Mouse (Mus musculus) ES-E14 (cell line): ENCODE measurements around the gene Map2k6.

Experiments
- CHD2 ChIP-seq: IDR thresholded peaks from 2 replicates; pipeline ENCODE4 v1.6.1; 2014; ENCODE audit warnings: mild to moderate bottlenecking, low read depth, low read length, inconsistent platforms
- HCFC1 ChIP-seq: IDR thresholded peaks from 2 replicates; pipeline ENCODE4 v1.6.1; 2012; ENCODE audit warnings: low read length, inconsistent platforms, borderline replicate concordance; ENCODE audit not compliant: insufficient read depth
- MAFK ChIP-seq: IDR thresholded peaks from 2 replicates; pipeline ENCODE4 v1.6.1; 2014; ENCODE audit warnings: mild to moderate bottlenecking, low read depth, low read length, inconsistent platforms; ENCODE audit not compliant: insufficient read depth
- ZC3H11A ChIP-seq: IDR thresholded peaks from 2 replicates; pipeline ENCODE4 v1.6.1; 2012; ENCODE audit warnings: low read depth, mild to moderate bottlenecking, inconsistent platforms, low read length, borderline replicate concordance
- ZNF384 ChIP-seq: IDR thresholded peaks from 2 replicates; pipeline ENCODE4 v1.6.1; 2012; ENCODE audit warnings: low read depth, low read length, inconsistent platforms

DNA sequence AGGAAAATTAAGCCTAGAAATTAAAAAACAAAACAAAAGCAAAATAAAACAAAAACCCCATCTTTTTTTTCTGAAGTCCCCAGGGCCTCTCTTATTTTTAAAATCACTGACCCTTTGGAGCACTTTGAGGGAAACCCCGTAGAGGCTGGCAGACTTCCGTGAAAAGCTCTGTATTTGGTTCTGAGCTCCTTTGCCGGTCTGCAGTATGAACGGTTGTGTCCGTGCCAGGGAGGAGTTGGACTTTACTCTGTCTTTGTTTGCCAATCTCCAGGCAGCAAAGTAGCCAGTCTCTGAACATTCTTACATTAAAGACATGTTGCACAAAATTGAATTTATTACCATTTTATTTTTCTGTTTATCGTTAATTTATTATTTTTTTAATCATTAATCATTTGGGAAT is 45.7 kb downstream of the Map2k6 start:
- TF ChIP-seq HCFC1 (no peak), CHD2 (no peak), ZNF384 (no peak), ZC3H11A (no peak), MAFK (no peak)
